In the genomic region with DNA sequence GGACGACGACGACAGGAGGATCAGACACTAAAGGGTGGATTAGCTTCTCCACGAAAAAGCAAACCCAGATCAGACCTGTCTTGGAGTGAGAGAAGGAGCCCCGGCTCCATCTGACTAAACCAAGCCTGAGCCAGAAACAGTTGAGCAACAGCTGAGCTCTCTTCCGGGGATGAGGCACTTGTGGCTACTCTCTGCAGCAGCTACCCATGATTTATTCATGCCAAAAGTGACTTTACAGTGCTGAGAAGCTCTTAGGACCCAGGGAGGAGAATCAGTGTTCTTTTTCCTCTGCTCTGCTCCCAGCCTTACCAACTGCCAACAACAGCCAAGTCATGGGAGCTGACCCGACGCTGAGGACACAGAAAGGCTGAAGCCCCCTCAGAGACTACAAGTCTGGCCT, we compare ENCODE assay signal across 10 mouse cellular contexts. TPM values are rescaled to one million over a fixed set of nuclear protein-coding genes. Genes with fewer than 3 reads are reported as not detected.
DNase-seq lines count a peak whose midpoint lies in the region; ATAC-seq lines count a peak whose summit lies in the region.
"Had no signal": no experiment of that assay in that cellular context is flagged by ENCODE, and none has a peak within 500 bp of the region (broad histone marks: within the 10 kb centered on the region; RNA-seq: fewer than 3 reads in every experiment).

No protein-coding gene starts in this region.

- ATAC-seq in embryonic facial prominence, embryonic 14.5 days (ENCODE audit: low read depth), result peak; percentile 62; the same call in 1 of the 2 replicates
- ATAC-seq in limb, embryonic 13.5 days (ENCODE audit: low FRiP score, low read depth), result peak; percentile 59; the same call in 1 of the 2 replicates
- no peak for ATAC-seq in embryonic facial prominence, embryonic 15.5 days (ENCODE audit: insufficient number of reproducible peaks, low FRiP score, low TSS enrichment, low read depth)
- ATAC-seq: CD4-positive, CD25-positive, alpha-beta regulatory T cell, adult 4 months had no signal

- peaks cover 13% of the 10 kb centered on the region for H3K36me3 ChIP-seq in embryonic facial prominence, embryonic 14.5 days (ENCODE audit: control insufficient read depth, insufficient read depth, low read length)
- peaks cover 53% of the 10 kb centered on the region for H3K36me3 ChIP-seq in embryonic facial prominence, embryonic 10.5 days (replicated peaks)
- peaks cover 29% of the 10 kb centered on the region for H3K36me3 ChIP-seq in limb, embryonic 13.5 days
- H3K36me3 ChIP-seq in limb, embryonic 10.5 days, result peaks cover 62% of the 10 kb centered on the region
- H3K36me3 ChIP-seq in embryonic facial prominence, embryonic 15.5 days, result peaks cover 16% of the 10 kb centered on the region; the same call in 1 of the 2 replicates

- DNase-seq in embryonic facial prominence, embryonic 14.5 days (ENCODE audit: low spot score), result peak; percentile 54
- DNase-seq in embryonic facial prominence, embryonic 10.5 days (ENCODE audit: low spot score), result no peak
- no peak for DNase-seq in limb, embryonic 10.5 days (ENCODE audit: low spot score)
- peak; percentile 55 for DNase-seq in lung, postnatal 36 days
- DNase-seq in layer of hippocampus, adult 9-11 months, result no peak
- no peak for DNase-seq in embryo, embryonic 10.5 days (ENCODE audit: low spot score)
- DNase-seq: layer of hippocampus, postnatal 36 days had no signal

- 59% methylated on average over 8 of the region's 8 CpGs for WGBS in embryonic facial prominence, embryonic 14.5 days
- WGBS in embryonic facial prominence, embryonic 10.5 days, result 70% methylated on average over 8 of the region's 8 CpGs
- WGBS in limb, embryonic 13.5 days, result 54% methylated on average over 8 of the region's 8 CpGs
- 67% methylated on average over 8 of the region's 8 CpGs for WGBS in limb, embryonic 10.5 days
- WGBS in embryonic facial prominence, embryonic 15.5 days, result 62% methylated on average over 8 of the region's 8 CpGs

- H3K27me3 ChIP-seq in embryonic facial prominence, embryonic 14.5 days (replicated peaks; ENCODE audit: control insufficient read depth, insufficient read depth, low read length), result no peaks in the 10 kb centered on the region
- no peaks in the 10 kb centered on the region for H3K27me3 ChIP-seq in embryonic facial prominence, embryonic 10.5 days (replicated peaks; ENCODE audit: low read depth, poor library complexity, severe bottlenecking)
- H3K27me3 ChIP-seq in limb, embryonic 13.5 days, result no peaks in the 10 kb centered on the region
- H3K27me3 ChIP-seq in limb, embryonic 10.5 days (ENCODE audit: low read depth, poor library complexity, severe bottlenecking), result no peaks in the 10 kb centered on the region
- no peaks in the 10 kb centered on the region for H3K27me3 ChIP-seq in embryonic facial prominence, embryonic 15.5 days

- H3K9ac ChIP-seq in embryonic facial prominence, embryonic 14.5 days (ENCODE audit: low read depth, low read length), result no peak overlapping the region
- H3K9ac ChIP-seq in limb, embryonic 13.5 days, result no peak overlapping the region
- no peak overlapping the region for H3K9ac ChIP-seq in embryonic facial prominence, embryonic 15.5 days

- H3K9me3 ChIP-seq in embryonic facial prominence, embryonic 14.5 days (ENCODE audit: control insufficient read depth, low read length), result no peaks in the 10 kb centered on the region
- no peaks in the 10 kb centered on the region for H3K9me3 ChIP-seq in embryonic facial prominence, embryonic 10.5 days
- no peaks in the 10 kb centered on the region for H3K9me3 ChIP-seq in limb, embryonic 13.5 days
- H3K9me3 ChIP-seq in limb, embryonic 10.5 days (replicated peaks), result no peaks in the 10 kb centered on the region
- H3K9me3 ChIP-seq in embryonic facial prominence, embryonic 15.5 days (replicated peaks), result no peaks in the 10 kb centered on the region

- no peak overlapping the region; the same call in 1 of the 2 replicates for H3K27ac ChIP-seq in embryonic facial prominence, embryonic 14.5 days (replicated peaks; ENCODE audit: low read depth, low read length)
- H3K27ac ChIP-seq in embryonic facial prominence, embryonic 10.5 days (replicated peaks), result no peak overlapping the region
- H3K27ac ChIP-seq in limb, embryonic 13.5 days, result no peak overlapping the region
- H3K27ac ChIP-seq in limb, embryonic 10.5 days, result no peak overlapping the region
- peak overlapping the region; percentile 23; the same call in 1 of the 2 replicates for H3K27ac ChIP-seq in embryonic facial prominence, embryonic 15.5 days (replicated peaks)

- no peak overlapping the region for H3K4me2 ChIP-seq in embryonic facial prominence, embryonic 14.5 days (ENCODE audit: low read depth, low read length)
- no peak overlapping the region for H3K4me2 ChIP-seq in limb, embryonic 13.5 days (replicated peaks)
- no peak overlapping the region for H3K4me2 ChIP-seq in embryonic facial prominence, embryonic 15.5 days (replicated peaks)

- H3K4me3 ChIP-seq in embryonic facial prominence, embryonic 14.5 days (ENCODE audit: low read depth, low read length), result no peak overlapping the region
- H3K4me3 ChIP-seq in embryonic facial prominence, embryonic 10.5 days, result no peak overlapping the region
- H3K4me3 ChIP-seq in limb, embryonic 13.5 days, result no peak overlapping the region
- no peak overlapping the region for H3K4me3 ChIP-seq in limb, embryonic 10.5 days
- H3K4me3 ChIP-seq in embryonic facial prominence, embryonic 15.5 days (replicated peaks), result no peak overlapping the region

- no peaks in the 10 kb centered on the region for H3K4me1 ChIP-seq in embryonic facial prominence, embryonic 14.5 days (ENCODE audit: control insufficient read depth, insufficient read depth, low read length)
- no peaks in the 10 kb centered on the region for H3K4me1 ChIP-seq in embryonic facial prominence, embryonic 10.5 days
- 0 out of 2 replicates have a peak, but pooled peaks cover 2% of the 10 kb centered on the region for H3K4me1 ChIP-seq in limb, embryonic 13.5 days
- no peaks in the 10 kb centered on the region for H3K4me1 ChIP-seq in limb, embryonic 10.5 days
- H3K4me1 ChIP-seq in embryonic facial prominence, embryonic 15.5 days, result no peaks in the 10 kb centered on the region

RNA-seq across cellular contexts. Expression of a gene that starts 9.5 kb away (rescaled TPM):
- 139 and 143 TPM in 2 replicates for polyA plus RNA-seq in embryonic facial prominence, embryonic 14.5 days (2014; fragmentation: Nextera tagmentation; extraction: Ambion mirVana)
- polyA plus RNA-seq in embryonic facial prominence, embryonic 10.5 days (2016; fragmentation: Nextera tagmentation; extraction: Ambion mirVana), result 124 and 129 TPM in 2 replicates
- polyA plus RNA-seq in limb, embryonic 13.5 days (2015; fragmentation: Nextera tagmentation; extraction: Ambion mirVana), result 128 and 134 TPM in 2 replicates
- 122 and 126 TPM in 2 replicates for polyA plus RNA-seq in limb, embryonic 10.5 days (2016; fragmentation: Nextera tagmentation; extraction: Ambion mirVana)
- 127 and 130 TPM in 2 replicates for polyA plus RNA-seq in embryonic facial prominence, embryonic 15.5 days (2015; fragmentation: Nextera tagmentation; extraction: Ambion mirVana)

RNA-seq across cellular contexts. Expression of a gene that starts 9.5 kb away (rescaled TPM):
- polyA plus RNA-seq in embryonic facial prominence, embryonic 14.5 days (2014; fragmentation: Nextera tagmentation; extraction: Ambion mirVana), result 112 and 119 TPM in 2 replicates
- 159 and 162 TPM in 2 replicates for polyA plus RNA-seq in embryonic facial prominence, embryonic 10.5 days (2016; fragmentation: Nextera tagmentation; extraction: Ambion mirVana)
- polyA plus RNA-seq in limb, embryonic 13.5 days (2015; fragmentation: Nextera tagmentation; extraction: Ambion mirVana), result 173 and 178 TPM in 2 replicates
- polyA plus RNA-seq in limb, embryonic 10.5 days (2016; fragmentation: Nextera tagmentation; extraction: Ambion mirVana), result 166 and 171 TPM in 2 replicates
- polyA plus RNA-seq in embryonic facial prominence, embryonic 15.5 days (2015; fragmentation: Nextera tagmentation; extraction: Ambion mirVana), result 128 and 129 TPM in 2 replicates

RNA-seq across cellular contexts. Expression of a gene that starts 41.1 kb away (rescaled TPM):
- polyA plus RNA-seq in embryonic facial prominence, embryonic 14.5 days (2014; fragmentation: Nextera tagmentation; extraction: Ambion mirVana), result 10.6 and 14.3 TPM in 2 replicates
- 5.3 and 5.8 TPM in 2 replicates for polyA plus RNA-seq in embryonic facial prominence, embryonic 10.5 days (2016; fragmentation: Nextera tagmentation; extraction: Ambion mirVana)
- polyA plus RNA-seq in limb, embryonic 13.5 days (2015; fragmentation: Nextera tagmentation; extraction: Ambion mirVana), result 6.3 and 7.4 TPM in 2 replicates
- 2.9 and 3.6 TPM in 2 replicates for polyA plus RNA-seq in limb, embryonic 10.5 days (2016; fragmentation: Nextera tagmentation; extraction: Ambion mirVana)
- 17.1 and 18.0 TPM in 2 replicates for polyA plus RNA-seq in embryonic facial prominence, embryonic 15.5 days (2015; fragmentation: Nextera tagmentation; extraction: Ambion mirVana)

RNA-seq across cellular contexts. Expression of a gene that starts 47.4 kb away (rescaled TPM):
- 3.4 and 4.1 TPM in 2 replicates for polyA plus RNA-seq in embryonic facial prominence, embryonic 14.5 days (2014; fragmentation: Nextera tagmentation; extraction: Ambion mirVana)
- polyA plus RNA-seq in embryonic facial prominence, embryonic 10.5 days (2016; fragmentation: Nextera tagmentation; extraction: Ambion mirVana), result 3.6 and 3.7 TPM in 2 replicates
- 5.0 and 5.3 TPM in 2 replicates for polyA plus RNA-seq in limb, embryonic 13.5 days (2015; fragmentation: Nextera tagmentation; extraction: Ambion mirVana)
- polyA plus RNA-seq in limb, embryonic 10.5 days (2016; fragmentation: Nextera tagmentation; extraction: Ambion mirVana), result 1.9 and 2.4 TPM in 2 replicates
- 5.3 and 6.0 TPM in 2 replicates for polyA plus RNA-seq in embryonic facial prominence, embryonic 15.5 days (2015; fragmentation: Nextera tagmentation; extraction: Ambion mirVana)

RNA-seq across cellular contexts. Expression of a gene that starts 56.9 kb away (rescaled TPM):
- 801 and 834 TPM in 2 replicates for polyA plus RNA-seq in embryonic facial prominence, embryonic 14.5 days (2014; fragmentation: Nextera tagmentation; extraction: Ambion mirVana)
- polyA plus RNA-seq in embryonic facial prominence, embryonic 10.5 days (2016; fragmentation: Nextera tagmentation; extraction: Ambion mirVana), result 471 and 486 TPM in 2 replicates
- polyA plus RNA-seq in limb, embryonic 13.5 days (2015; fragmentation: Nextera tagmentation; extraction: Ambion mirVana), result 665 and 680 TPM in 2 replicates
- 501 and 523 TPM in 2 replicates for polyA plus RNA-seq in limb, embryonic 10.5 days (2016; fragmentation: Nextera tagmentation; extraction: Ambion mirVana)
- polyA plus RNA-seq in embryonic facial prominence, embryonic 15.5 days (2015; fragmentation: Nextera tagmentation; extraction: Ambion mirVana), result 668 and 701 TPM in 2 replicates

Comparison
In these comparisons a context has a peak if more than half of its experiments do, and no peak if none do; other contexts are left out.
1. DNase-seq: peak in embryonic facial prominence, embryonic 14.5 days (single experiment) and lung, postnatal 36 days (single experiment); none in embryonic facial prominence, embryonic 10.5 days (single experiment), limb, embryonic 10.5 days (single experiment), layer of hippocampus, adult 9-11 months (single experiment) and embryo, embryonic 10.5 days (single experiment).